ENCODE assay signal across 10 mouse cellular contexts in the genomic region with DNA sequence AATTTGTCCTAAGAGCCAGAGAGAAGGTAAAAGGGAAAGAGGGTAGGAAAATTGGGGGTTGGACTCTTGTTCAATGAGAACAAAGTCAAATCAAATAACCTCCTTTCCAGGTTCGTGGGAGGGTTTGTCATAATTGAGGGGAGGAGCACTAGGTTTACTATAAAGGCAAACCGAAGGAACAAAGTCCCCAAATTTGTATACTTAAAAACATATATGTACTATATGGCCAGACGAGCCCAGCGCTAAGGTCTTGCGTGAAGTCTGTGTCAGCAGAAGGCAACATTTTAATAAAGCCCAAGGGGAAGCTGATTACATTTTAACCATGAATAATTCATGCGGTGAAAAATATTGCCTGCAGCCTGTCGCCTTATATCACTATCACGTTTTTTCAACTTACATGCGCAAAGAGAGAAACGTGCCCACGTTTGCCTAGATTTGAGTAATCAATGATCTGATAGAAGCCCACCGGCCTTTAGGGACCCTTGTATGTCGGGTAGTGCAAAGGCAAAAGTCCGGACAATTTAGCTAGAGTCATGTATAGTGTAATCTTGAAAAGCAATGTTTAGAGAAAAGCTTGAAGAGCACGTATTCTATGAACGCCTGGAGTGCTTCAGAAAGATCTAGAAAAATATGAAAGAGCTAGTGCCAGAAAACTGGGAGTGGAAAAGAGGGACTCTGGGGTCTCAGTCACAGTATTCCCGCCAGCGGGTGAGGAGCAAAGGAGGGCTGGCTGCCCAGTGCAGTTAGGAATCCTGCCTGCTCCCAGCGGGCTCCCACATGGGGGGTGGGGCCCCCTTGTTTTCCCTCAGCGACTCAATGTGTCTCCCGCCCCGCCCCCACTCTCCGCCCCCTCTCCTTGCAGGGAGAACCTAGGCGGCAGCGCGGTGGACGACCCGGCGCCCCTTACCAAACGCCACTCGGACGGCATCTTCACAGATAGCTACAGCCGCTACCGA. TPM values are rescaled to one million over a fixed set of nuclear protein-coding genes. Genes with fewer than 3 reads are reported as not detected.
DNase-seq lines count a peak whose midpoint lies in the region; ATAC-seq lines count a peak whose summit lies in the region.
"Had no signal": no experiment of that assay in that cellular context is flagged by ENCODE, and none has a peak within 500 bp of the region (broad histone marks: within the 10 kb centered on the region; RNA-seq: fewer than 3 reads in every experiment).

No protein-coding gene starts in this region.

- peaks cover 59% of the 10 kb centered on the region for H3K27me3 ChIP-seq in heart, embryonic 12.5 days (replicated peaks)
- H3K27me3 ChIP-seq in hindbrain, embryonic 12.5 days, result peaks cover 62% of the 10 kb centered on the region
- H3K27me3 ChIP-seq in midbrain, embryonic 14.5 days (ENCODE audit: control insufficient read depth, insufficient read depth, low read length), result peaks cover 22% of the 10 kb centered on the region
- H3K27me3 ChIP-seq: CH12.LX had no signal

- peaks cover 17% of the 10 kb centered on the region for H3K4me1 ChIP-seq in heart, embryonic 12.5 days (replicated peaks)
- peaks cover 36% of the 10 kb centered on the region for H3K4me1 ChIP-seq in hindbrain, embryonic 12.5 days
- H3K4me1 ChIP-seq in midbrain, embryonic 14.5 days (ENCODE audit: control insufficient read depth, insufficient read depth, low read length), result peaks cover 27% of the 10 kb centered on the region
- H3K4me1 ChIP-seq: megakaryocyte, embryonic 14.5 days had no signal

- H3K9me3 ChIP-seq in heart, embryonic 12.5 days (replicated peaks), result no peaks in the 10 kb centered on the region
- no peaks in the 10 kb centered on the region for H3K9me3 ChIP-seq in hindbrain, embryonic 12.5 days (replicated peaks)
- H3K9me3 ChIP-seq in midbrain, embryonic 14.5 days (ENCODE audit: control insufficient read depth, low read length), result no peaks in the 10 kb centered on the region

- 0 out of 2 replicates have a peak overlapping the region, but pooled peaks have one; percentile 36 for H3K9ac ChIP-seq in heart, embryonic 12.5 days
- peak overlapping the region; percentile 66 for H3K9ac ChIP-seq in hindbrain, embryonic 12.5 days
- H3K9ac ChIP-seq in midbrain, embryonic 14.5 days (replicated peaks; ENCODE audit: low read length), result peak overlapping the region; percentile 75

- H3K27ac ChIP-seq in heart, embryonic 12.5 days (ENCODE audit: poor library complexity, severe bottlenecking), result no peak overlapping the region
- peak overlapping the region; percentile 85 for H3K27ac ChIP-seq in hindbrain, embryonic 12.5 days
- peak overlapping the region; percentile 87 for H3K27ac ChIP-seq in midbrain, embryonic 14.5 days (replicated peaks; ENCODE audit: low read depth, low read length)

- H3K36me3 ChIP-seq in heart, embryonic 12.5 days, result no peaks in the 10 kb centered on the region
- no peaks in the 10 kb centered on the region for H3K36me3 ChIP-seq in hindbrain, embryonic 12.5 days
- no peaks in the 10 kb centered on the region for H3K36me3 ChIP-seq in midbrain, embryonic 14.5 days (ENCODE audit: control insufficient read depth, insufficient read depth, low read length)

- no peak for DNase-seq in heart, adult 8-10 months (ENCODE audit: low spot score)
- DNase-seq in ZHBTc4 (ENCODE audit: low read depth, low spot score), result peak; percentile 56
- DNase-seq in midbrain, embryonic 14.5 days, result peak; percentile 77
- no peak for DNase-seq in spleen, adult 12 weeks (ENCODE audit: low spot score)
- no peak for DNase-seq in adrenal gland, postnatal 36 days

- under 1% methylated on average over 34 of the region's 34 CpGs for WGBS in heart, embryonic 12.5 days
- under 1% methylated on average over 33 of the region's 34 CpGs for WGBS in hindbrain, embryonic 12.5 days
- under 1% methylated on average over 34 of the region's 34 CpGs for WGBS in midbrain, embryonic 14.5 days

- peak overlapping the region; percentile 48 for H3K4me3 ChIP-seq in heart, embryonic 12.5 days
- H3K4me3 ChIP-seq in hindbrain, embryonic 12.5 days, result peak overlapping the region; percentile 41
- peak overlapping the region; percentile 46 for H3K4me3 ChIP-seq in midbrain, embryonic 14.5 days (replicated peaks; ENCODE audit: low read depth, low read length)
- H3K4me3 ChIP-seq: megakaryocyte, embryonic 14.5 days had no signal

- ATAC-seq in heart, embryonic 12.5 days (ENCODE audit: insufficient number of reproducible peaks, low FRiP score), result no peak
- peak; percentile 41 for ATAC-seq in hindbrain, embryonic 12.5 days (ENCODE audit: low FRiP score)
- ATAC-seq in midbrain, embryonic 14.5 days (ENCODE audit: low FRiP score, low TSS enrichment), result peak; percentile 36
- no peak for ATAC-seq in monocyte, adult 5-6 weeks (replicated peaks; ENCODE audit: insufficient number of reproducible peaks, low FRiP score, low TSS enrichment, poor library complexity, severe bottlenecking)

- peak overlapping the region; percentile 87 for H3K4me2 ChIP-seq in heart, embryonic 12.5 days
- H3K4me2 ChIP-seq in hindbrain, embryonic 12.5 days (replicated peaks), result peak overlapping the region; percentile 69
- H3K4me2 ChIP-seq in midbrain, embryonic 14.5 days (ENCODE audit: low read length), result peak overlapping the region; percentile 76

RNA-seq across cellular contexts. Expression of a gene that starts 4.5 kb away (rescaled TPM):
- polyA plus RNA-seq in heart, embryonic 12.5 days (2016; fragmentation: Nextera tagmentation; extraction: Ambion mirVana), result 0.09 and 0.49 TPM in 2 replicates
- total RNA-seq in heart, adult 8-10 months (2022), result not detected
- polyA plus RNA-seq in hindbrain, embryonic 12.5 days (2016; fragmentation: Nextera tagmentation; extraction: Ambion mirVana), result 20.5 and 21.8 TPM in 2 replicates
- 21.8 and 23.9 TPM in 2 replicates for polyA plus RNA-seq in midbrain, embryonic 14.5 days (2014; fragmentation: Nextera tagmentation; extraction: Ambion mirVana)
- total RNA-seq in monocyte, adult 5-6 weeks (2017), result not detected in 3 replicates
- total RNA-seq in adrenal gland, postnatal 36 days (2021), result under 1 TPM; 0.07 to 0.43 TPM
- total RNA-seq: CH12.LX had no signal

Comparison
In these comparisons a context has a peak if more than half of its experiments do, and no peak if none do; other contexts are left out.
1. ATAC-seq: peak in hindbrain, embryonic 12.5 days (single experiment) and midbrain, embryonic 14.5 days (single experiment); none in heart, embryonic 12.5 days (single experiment) and monocyte, adult 5-6 weeks (single experiment).
2. DNase-seq: peak in ZHBTc4 (single experiment) and midbrain, embryonic 14.5 days (single experiment); none in heart, adult 8-10 months (single experiment), spleen, adult 12 weeks (single experiment) and adrenal gland, postnatal 36 days (0 of 2).
3. Peak in every context shown above with its lines, with median percentiles within 50 percentile points of each other: H3K4me2 ChIP-seq, H3K4me3 ChIP-seq and H3K9ac ChIP-seq.